Mouse (Mus musculus) lung, embryonic 14.5 days (tissue): ENCODE results near the gene Insig1. TPM values are rescaled to one million over a fixed set of nuclear protein-coding genes. Genes with fewer than 3 reads are reported as not detected.

Experiments
- ATAC-seq: fragments of 200-750 bp; cut with Nextera tagmentation; 2 replicates; pipeline ENCODE4 v1.8.0; 2017; ENCODE audit warnings: mild to moderate bottlenecking, moderate TSS enrichment, moderate library complexity; ENCODE audit not compliant: insufficient read depth
- DNase-seq: peaks from one replicate; pipeline ENCODE4 v3.0.0-alpha.2; 2015
- H3K27ac ChIP-seq: fragments of 300-500 bp; sonication (generic); 2 replicates; pipeline ENCODE4 v1.5.1; 2014; ENCODE audit warnings: low read depth, mild to moderate bottlenecking, moderate library complexity
- H3K27me3 ChIP-seq: fragments of 300-500 bp; sonication (generic); 2 replicates; pipeline ENCODE4 v1.6.1; 2014; ENCODE audit warnings: low read length, control low read depth; ENCODE audit not compliant: insufficient read depth
- H3K36me3 ChIP-seq: fragments of 300-500 bp; sonication (generic); 2 replicates; pipeline ENCODE4 v1.6.1; 2014; ENCODE audit warnings: control low read depth; ENCODE audit not compliant: insufficient read depth
- H3K4me1 ChIP-seq: fragments of 300-500 bp; sonication (generic); 2 replicates; pipeline ENCODE4 v1.6.1; 2014; ENCODE audit warnings: antibody characterized with exemption, control low read depth; ENCODE audit not compliant: insufficient read depth
- H3K4me2 ChIP-seq: fragments of 300-500 bp; sonication (generic); 2 replicates; pipeline ENCODE4 v1.6.1; 2014; ENCODE audit warnings: mild to moderate bottlenecking
- H3K4me3 ChIP-seq: fragments of 300-500 bp; sonication (generic); 2 replicates; pipeline ENCODE4 v1.5.1; 2014; ENCODE audit warnings: low read depth, low read length
- H3K9ac ChIP-seq: fragments of 300-500 bp; sonication (generic); 2 replicates; pipeline ENCODE4 v1.6.1; 2014
- H3K9me3 ChIP-seq: fragments of 300-500 bp; sonication (generic); 2 replicates; pipeline ENCODE4 v1.6.1; 2016; ENCODE audit warnings: low read depth, low read length, control low read depth
- CTCF ChIP-seq: IDR thresholded peaks from 2 replicates; pipeline ENCODE4 v1.5.1; 2016; ENCODE audit warnings: antibody characterized with exemption, low read depth
- WGBS: fragments of 180-500 bp; shearing (Covaris S2); extraction: QIAGEN DNeasy Blood & Tissue Kit; methylation state at CpG from one replicate; pipeline ENCODE4 v1.1.7; 2014; 5-methylcytosine and 5-hydroxymethylcytosine counted together
- polyA plus RNA-seq: library from polyadenylated mRNA; unstranded; fragments of >200 nt; fragmentation: Nextera tagmentation; extraction: Ambion mirVana; gene quantifications from 2 replicates; pipeline ENCODE4 v1.2.1, GENCODE M21; 2014

The Insig1 gene
- polyA plus RNA-seq, 1 experiment from 2014 or later = 66.5 TPM

DNA sequence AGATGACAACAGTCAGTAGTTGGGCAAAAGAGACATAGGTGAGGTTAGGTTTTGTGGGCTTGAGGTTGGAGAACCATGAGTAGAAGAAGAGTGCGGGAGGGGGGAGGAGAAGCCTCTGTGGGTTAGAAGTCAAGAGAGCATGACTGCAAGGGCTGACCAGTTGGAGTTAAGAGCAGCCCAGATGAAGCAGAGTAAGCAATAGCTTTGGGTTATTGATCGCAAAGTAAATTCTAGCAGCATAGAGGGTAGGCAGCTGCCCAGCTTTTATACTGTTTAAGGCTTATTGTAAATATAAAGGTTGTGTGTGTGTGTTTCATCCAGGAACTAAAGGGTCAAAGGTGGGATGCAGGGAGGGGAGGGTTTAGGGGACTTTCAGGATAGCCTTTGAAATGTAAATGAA lies 10.7 kb downstream of the Insig1 start:
- no peak for ATAC-seq
- TF ChIP-seq CTCF = no peak

DNA sequence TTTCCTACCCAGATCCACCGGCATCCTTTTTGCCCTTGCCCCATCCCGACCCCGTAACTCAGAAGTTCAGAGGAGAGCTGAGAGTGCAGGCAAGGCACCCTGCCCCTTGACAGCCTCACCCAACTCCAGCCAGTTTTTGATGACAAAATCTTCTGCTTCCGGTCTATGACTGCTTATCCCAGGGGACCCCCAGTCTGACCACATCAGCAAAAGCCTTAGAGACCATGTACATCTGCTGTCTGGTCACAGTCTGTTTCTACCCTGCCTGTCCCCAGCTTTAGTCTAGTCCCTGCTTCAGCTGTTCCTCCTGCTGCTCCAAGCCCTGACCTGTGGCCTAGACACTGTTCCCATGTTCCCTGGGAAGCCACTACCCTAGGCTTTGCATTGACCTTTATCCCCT lies 11.1 kb downstream of the Insig1 start:
- Histone ChIP-seq H3K9ac (no peak overlapping the region), H3K4me3 (no peak overlapping the region), H3K27ac (no peak overlapping the region), H3K36me3 (peaks cover 14% of the 10 kb centered on the region), H3K4me1 (no peaks in the 10 kb centered on the region), H3K4me2 (no peak overlapping the region), H3K27me3 (no peaks in the 10 kb centered on the region), H3K9me3 (no peaks in the 10 kb centered on the region)
- 81% methylated on average over 4 of the region's 4 CpGs for WGBS
- no peak for TF ChIP-seq CTCF
- DNase-seq (no peak), ATAC-seq (no peak)

More for the DNA sequence above, 10.7 kb downstream of the Insig1 start:
- DNase-seq = no peak
- H3K27ac ChIP-seq = no peak overlapping the region
- H3K9me3 ChIP-seq = no peaks in the 10 kb centered on the region
- no peak overlapping the region for H3K4me2 ChIP-seq
- H3K9ac ChIP-seq = no peak overlapping the region
- H3K36me3 ChIP-seq = peaks cover 14% of the 10 kb centered on the region
- WGBS = 90% methylated on average over 2 of the region's 2 CpGs
- no peaks in the 10 kb centered on the region for H3K27me3 ChIP-seq
- H3K4me1 ChIP-seq = no peaks in the 10 kb centered on the region
- no peak overlapping the region for H3K4me3 ChIP-seq

DNA sequence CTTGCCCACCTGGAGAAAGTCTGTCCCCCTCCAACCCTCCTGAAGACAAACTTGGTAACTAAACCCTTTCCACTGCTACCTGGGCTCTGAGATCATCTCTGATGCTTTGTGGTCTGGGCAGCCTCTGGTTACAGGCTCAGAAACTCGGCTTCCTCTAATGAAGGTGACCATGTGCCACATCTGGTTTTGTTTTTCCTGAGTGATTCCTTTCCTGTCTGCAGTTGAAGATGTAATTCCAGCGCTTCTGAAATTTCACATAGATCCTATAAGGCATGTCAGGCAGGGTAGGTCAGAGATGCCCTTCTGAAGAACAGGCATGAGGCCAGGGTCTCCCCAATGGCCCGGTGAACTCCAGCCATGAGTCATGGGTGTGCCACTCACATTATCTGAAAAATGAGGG lies 11.6 kb downstream of the Insig1 start:
- Histone ChIP-seq H3K9ac (no peak overlapping the region), H3K4me2 (no peak overlapping the region), H3K27me3 (no peaks in the 10 kb centered on the region), H3K36me3 (peaks cover 13% of the 10 kb centered on the region), H3K4me1 (no peaks in the 10 kb centered on the region), H3K9me3 (no peaks in the 10 kb centered on the region), H3K4me3 (no peak overlapping the region), H3K27ac (no peak overlapping the region)
- no peak for TF ChIP-seq CTCF
- ATAC-seq (no peak), DNase-seq (no peak)
- WGBS = 69% methylated on average over 3 of the region's 3 CpGs

DNA sequence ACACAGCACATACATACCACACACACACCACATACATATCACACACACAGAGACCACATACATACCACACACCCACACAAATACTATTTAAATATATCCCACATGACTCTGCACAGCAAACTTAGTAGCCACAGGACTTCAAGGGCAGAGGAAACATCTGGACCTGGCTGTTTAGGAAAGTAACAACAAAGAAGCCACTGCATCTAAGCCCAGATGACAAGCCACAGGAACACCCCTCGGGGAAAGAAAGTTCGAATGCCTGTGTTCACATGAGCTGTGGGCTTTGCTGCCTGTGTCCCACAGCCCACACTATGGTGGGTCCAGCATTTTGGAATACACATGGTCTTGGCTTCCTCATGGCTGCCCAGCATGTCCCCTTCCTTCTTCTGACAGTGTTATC lies 13.6 kb downstream of the Insig1 start:
- ATAC-seq (no peak), DNase-seq (no peak)
- Histone ChIP-seq H3K9me3 (no peaks in the 10 kb centered on the region), H3K27me3 (no peaks in the 10 kb centered on the region), H3K27ac (no peak overlapping the region), H3K4me3 (no peak overlapping the region), H3K9ac (no peak overlapping the region), H3K4me1 (no peaks in the 10 kb centered on the region), H3K36me3 (no peaks in the 10 kb centered on the region), H3K4me2 (no peak overlapping the region)
- no peak for TF ChIP-seq CTCF
- 78% methylated on average over 2 of the region's 2 CpGs for WGBS

DNA sequence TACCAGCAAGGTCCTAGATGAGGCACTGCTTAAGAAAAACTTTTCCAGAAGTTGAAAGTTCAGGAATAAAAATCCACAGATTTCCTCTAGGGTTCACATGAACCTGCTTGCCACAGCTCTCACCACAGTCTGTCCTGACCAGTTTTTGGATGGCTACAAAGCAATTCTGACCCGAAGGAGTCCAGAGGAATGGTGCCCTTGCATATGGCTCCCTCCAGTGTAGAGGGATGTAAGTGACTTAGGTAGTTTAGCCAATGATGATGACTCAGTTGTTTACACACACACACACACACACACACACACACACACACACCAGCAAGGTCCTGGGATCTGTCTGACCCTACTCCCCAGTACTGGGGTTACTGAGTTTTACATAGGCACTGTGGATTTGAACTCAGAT lies 19.4 kb downstream of the Insig1 start:
- no peaks in the 10 kb centered on the region for H3K4me1 ChIP-seq
- no peak overlapping the region for H3K4me2 ChIP-seq
- no peaks in the 10 kb centered on the region for H3K9me3 ChIP-seq
- ATAC-seq = no peak
- DNase-seq = peak; percentile 15
- H3K27me3 ChIP-seq = no peaks in the 10 kb centered on the region
- WGBS = 19% methylated on average over 1 of the region's 1 CpGs
- no peak overlapping the region for H3K4me3 ChIP-seq
- H3K27ac ChIP-seq = no peak overlapping the region
- TF ChIP-seq CTCF = peak; percentile 33
- no peak overlapping the region for H3K9ac ChIP-seq
- H3K36me3 ChIP-seq = no peaks in the 10 kb centered on the region

DNA sequence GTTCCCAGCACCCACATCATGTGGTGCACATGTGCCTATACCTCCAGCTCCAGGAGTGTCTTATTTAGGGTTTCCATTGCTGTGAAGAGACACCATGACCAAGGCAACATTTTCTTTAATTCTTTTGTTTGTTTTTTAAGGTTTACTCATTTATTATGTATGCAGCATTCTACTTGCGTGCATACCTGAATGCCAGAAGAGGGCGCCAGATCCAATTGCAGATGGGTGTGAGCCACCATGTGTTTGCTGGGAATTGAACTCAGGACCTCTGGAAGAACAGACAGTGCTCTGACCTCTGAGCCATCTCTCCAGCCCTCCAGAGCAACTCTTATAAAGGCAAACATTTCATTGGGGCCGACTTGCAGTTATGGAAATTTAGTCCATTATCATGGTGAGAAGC lies 21.2 kb downstream of the Insig1 start:
- Histone ChIP-seq H3K4me2 (no peak overlapping the region), H3K9ac (no peak overlapping the region), H3K27ac (no peak overlapping the region), H3K27me3 (no peaks in the 10 kb centered on the region), H3K9me3 (no peaks in the 10 kb centered on the region), H3K36me3 (no peaks in the 10 kb centered on the region), H3K4me1 (no peaks in the 10 kb centered on the region), H3K4me3 (no peak overlapping the region)
- peak; percentile 15; the same call in 1 of the 2 replicates for TF ChIP-seq CTCF
- WGBS = 82% methylated on average over 3 of the region's 3 CpGs
- no peak for ATAC-seq
- no peak for DNase-seq

DNA sequence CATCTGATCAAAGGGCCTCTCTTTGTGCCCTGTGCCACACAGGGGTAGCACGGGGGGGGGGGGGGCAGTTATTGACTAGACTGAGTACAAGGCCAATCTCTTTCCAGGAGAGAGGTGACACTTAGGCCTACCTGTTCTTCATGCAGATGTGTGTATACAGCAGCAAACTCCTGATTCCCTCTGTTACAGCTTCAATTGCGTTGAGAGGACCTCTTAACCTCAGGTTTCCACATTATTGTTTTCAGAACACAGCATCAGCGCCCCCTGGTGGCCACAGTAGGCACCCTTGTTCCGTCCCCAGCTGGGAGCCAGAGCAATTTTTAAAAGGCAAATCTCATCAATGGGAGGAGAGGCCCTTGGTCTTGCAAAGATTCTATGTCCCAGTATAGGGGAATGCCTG lies 22.7 kb downstream of the Insig1 start:
- no peaks in the 10 kb centered on the region for H3K9me3 ChIP-seq
- no peak overlapping the region for H3K4me2 ChIP-seq
- H3K4me3 ChIP-seq = no peak overlapping the region
- WGBS = 21% methylated on average over 4 of the region's 4 CpGs
- no peaks in the 10 kb centered on the region for H3K27me3 ChIP-seq
- TF ChIP-seq CTCF = peak; percentile 90
- no peak; the same call in 1 of the 2 replicates for ATAC-seq
- no peak overlapping the region for H3K27ac ChIP-seq
- DNase-seq = peak; percentile 90
- no peaks in the 10 kb centered on the region for H3K4me1 ChIP-seq
- H3K36me3 ChIP-seq = no peaks in the 10 kb centered on the region
- no peak overlapping the region for H3K9ac ChIP-seq

DNA sequence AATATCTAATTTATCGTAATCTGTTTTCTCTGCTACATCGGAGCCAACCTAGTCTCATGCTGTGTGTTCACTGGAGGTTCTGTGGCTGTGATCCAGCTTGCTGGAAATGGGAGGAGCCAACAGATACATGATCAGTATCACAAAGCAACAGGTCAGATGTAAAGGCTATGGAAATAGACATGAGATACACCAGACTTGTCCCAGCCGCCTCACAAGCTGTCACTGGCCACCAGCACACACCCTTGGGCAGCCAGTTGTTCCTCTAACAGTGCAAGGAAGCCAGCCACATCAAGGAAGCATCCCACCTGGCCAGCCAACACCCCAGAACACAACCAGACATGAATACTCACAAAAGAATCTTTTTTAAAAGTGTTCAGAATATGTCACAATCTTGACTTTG lies 23.2 kb downstream of the Insig1 start:
- no peak for TF ChIP-seq CTCF
- H3K36me3 ChIP-seq = no peaks in the 10 kb centered on the region
- no peak for ATAC-seq

More for the DNA sequence above, 23.2 kb downstream of the Insig1 start:
- Histone ChIP-seq H3K4me3 (no peak overlapping the region), H3K9me3 (no peaks in the 10 kb centered on the region), H3K4me2 (no peak overlapping the region), H3K9ac (no peak overlapping the region), H3K27ac (no peak overlapping the region), H3K27me3 (no peaks in the 10 kb centered on the region), H3K4me1 (no peaks in the 10 kb centered on the region)
- 65% methylated on average over 3 of the region's 3 CpGs for WGBS
- DNase-seq = no peak
